Mouse (Mus musculus) bone marrow, adult 2 months (tissue): ENCODE measurements around the gene Aatk. TPM values are rescaled to one million over a fixed set of nuclear protein-coding genes. Genes with fewer than 3 reads are reported as not detected.
A peak's percentile ranks its signal among the peaks of the same experiment; 100 is the strongest.

Source experiments
- H3K27ac ChIP-seq: fragments of 200-500 bp; 2 replicates; pipeline ENCODE4 v1.5.1; 2012; ENCODE audit warnings: low read depth, mild to moderate bottlenecking, control low read depth, inconsistent platforms, low read length; ENCODE audit not compliant: control insufficient read depth, poor library complexity, insufficient read depth
- H3K4me1 ChIP-seq: fragments of 200-500 bp; 2 replicates; pipeline ENCODE4 v1.6.1; 2011; ENCODE audit warnings: low read length; ENCODE audit not compliant: control insufficient read depth, insufficient read depth
- H3K4me3 ChIP-seq: fragments of 200-500 bp; replicated peaks from 2 replicates; pipeline ENCODE3; 2011; ENCODE audit warnings: mild to moderate bottlenecking, low read depth, low read length, control low read depth; ENCODE audit not compliant: control insufficient read depth
- CTCF ChIP-seq: fragments of 200-500 bp; IDR thresholded peaks from 2 replicates; pipeline ENCODE4 v1.5.1; 2011; ENCODE audit warnings: low read length, control low read depth; ENCODE audit not compliant: control insufficient read depth, insufficient read depth
- POLR2A ChIP-seq: fragments of 200-500 bp; IDR thresholded peaks from 2 replicates; pipeline ENCODE4 v1.6.1; 2011; ENCODE audit warnings: low read depth, mild to moderate bottlenecking, control low read depth, low read length, borderline replicate concordance; ENCODE audit not compliant: control insufficient read depth
- WGBS: fragments of 180-500 bp; shearing (Covaris S2); methylation state at CpG from one replicate; pipeline ENCODE4 v1.1.7; 2018; 5-methylcytosine and 5-hydroxymethylcytosine counted together
- polyA plus RNA-seq: library from polyadenylated mRNA; stranded (reverse); fragments of >200 nt; gene quantifications from 2 replicates; pipeline ENCODE4 v1.2.4, GENCODE M21; 2011; ENCODE audit warnings: low replicate concordance; ENCODE audit not compliant: missing spikeins, insufficient read depth, insufficient read length

Gene Aatk
- polyA plus RNA-seq, 1 experiment: 15.7 TPM

GRCm38 (mm10) chr11:120011761-120012560 is 35.0 kb downstream of the Aatk start:
- Histone ChIP-seq H3K4me1 (no peaks in the 10 kb centered on the region), H3K4me3 (no peak overlapping the region), H3K27ac (no peak overlapping the region)
- WGBS: 75% methylated on average over 43 of the region's 43 CpGs
- peak; percentile 9; the same call in 1 of the 2 replicates for TF ChIP-seq POLR2A
- no peak for TF ChIP-seq CTCF

- H3K4me1 ChIP-seq: no peaks in the 10 kb centered on the region
- no peak overlapping the region for H3K4me3 ChIP-seq
- TF ChIP-seq POLR2A: no peak
- no peak for TF ChIP-seq CTCF
- WGBS: 78% methylated on average over 11 of the region's 11 CpGs
- H3K27ac ChIP-seq: no peak overlapping the region
These were observed 35.7 kb downstream of the Aatk start for GRCm38 (mm10) chr11:120011114-120011760.

GRCm38 (mm10) chr11:120009937-120010336 is 37.0 kb downstream of the Aatk start:
- Histone ChIP-seq H3K4me1 (no peaks in the 10 kb centered on the region), H3K27ac (no peak overlapping the region), H3K4me3 (no peak overlapping the region)
- 88% methylated on average over 20 of the region's 20 CpGs for WGBS
- TF ChIP-seq POLR2A (no peak), CTCF (no peak)

GRCm38 (mm10) chr11:120008956-120009355 is 38.0 kb downstream of the Aatk start:
- no peak for TF ChIP-seq CTCF
- no peak for TF ChIP-seq POLR2A
- WGBS: 84% methylated on average over 8 of the region's 8 CpGs
- no peak overlapping the region for H3K27ac ChIP-seq
- no peak overlapping the region for H3K4me3 ChIP-seq
- H3K4me1 ChIP-seq: no peaks in the 10 kb centered on the region

GRCm38 (mm10) chr11:120008501-120008900 is 38.5 kb downstream of the Aatk start:
- Histone ChIP-seq H3K27ac (no peak overlapping the region), H3K4me1 (no peaks in the 10 kb centered on the region), H3K4me3 (no peak overlapping the region)
- 90% methylated on average over 1 of the region's 1 CpGs for WGBS
- no peak for TF ChIP-seq POLR2A
- no peak for TF ChIP-seq CTCF

GRCm38 (mm10) chr11:120007496-120008080 is 39.4 kb downstream of the Aatk start:
- WGBS: 63% methylated on average over 4 of the region's 4 CpGs
- H3K4me3 ChIP-seq: no peak overlapping the region
- H3K4me1 ChIP-seq: no peaks in the 10 kb centered on the region; the same call in 1 of the 2 replicates
- H3K27ac ChIP-seq: no peak overlapping the region
- TF ChIP-seq POLR2A (no peak), CTCF (no peak)

- 0 out of 2 replicates have a peak, but pooled peaks have one; percentile 13 for TF ChIP-seq POLR2A
- TF ChIP-seq CTCF: no peak
- Histone ChIP-seq H3K4me3 (no peak overlapping the region), H3K27ac (no peak overlapping the region), H3K4me1 (no peaks in the 10 kb centered on the region; the same call in 1 of the 2 replicates)
- WGBS: 86% methylated on average over 18 of the region's 18 CpGs
These were observed 41.3 kb downstream of the Aatk start for GRCm38 (mm10) chr11:120005434-120006317.

GRCm38 (mm10) chr11:120002634-120003220 is 44.2 kb downstream of the Aatk start:
- H3K4me1 ChIP-seq: no peaks in the 10 kb centered on the region; the same call in 1 of the 2 replicates
- no peak overlapping the region for H3K27ac ChIP-seq
- TF ChIP-seq CTCF: no peak
- no peak for TF ChIP-seq POLR2A
- 83% methylated on average over 7 of the region's 7 CpGs for WGBS
- no peak overlapping the region for H3K4me3 ChIP-seq
